Mouse (Mus musculus) CH12.LX (cell line): ENCODE measurements at regions not wholly inside any gene's neighbourhood (a gene's known extent, or its start where the extent isn't known, plus 50 kb on each side); places are given as distances from the start of the nearest gene placed in this dataset.

Source experiments
- CHD1 ChIP-seq: IDR thresholded peaks from 2 replicates; pipeline ENCODE4 v1.6.1; 2012; ENCODE audit warnings: low read depth, low read length, improper control_type of control experiment, inconsistent platforms
- EP300 ChIP-seq: IDR thresholded peaks from 2 replicates; pipeline ENCODE4 v1.6.1; 2011; ENCODE audit warnings: low read length, improper control_type of control experiment
- ZNF384 ChIP-seq: IDR thresholded peaks from 2 replicates; pipeline ENCODE4 v1.6.1; 2012; ENCODE audit warnings: low read depth, low read length, improper control_type of control experiment, inconsistent platforms

GRCm38 (mm10) chr8:79487597-79487996 is 88.3 kb upstream of the Smad1 start:
- no peak for TF ChIP-seq ZNF384
- no peak for TF ChIP-seq CHD1
- no peak for TF ChIP-seq EP300
